Mouse (Mus musculus): Measurements from ENCODE around the gene Nelfe. TPM values are rescaled to one million over a fixed set of nuclear protein-coding genes. Genes with fewer than 3 reads are reported as not detected.

Gene Nelfe
- polyA plus RNA-seq, 1 experiment from 2014 or later = 74.0 TPM

DNA sequence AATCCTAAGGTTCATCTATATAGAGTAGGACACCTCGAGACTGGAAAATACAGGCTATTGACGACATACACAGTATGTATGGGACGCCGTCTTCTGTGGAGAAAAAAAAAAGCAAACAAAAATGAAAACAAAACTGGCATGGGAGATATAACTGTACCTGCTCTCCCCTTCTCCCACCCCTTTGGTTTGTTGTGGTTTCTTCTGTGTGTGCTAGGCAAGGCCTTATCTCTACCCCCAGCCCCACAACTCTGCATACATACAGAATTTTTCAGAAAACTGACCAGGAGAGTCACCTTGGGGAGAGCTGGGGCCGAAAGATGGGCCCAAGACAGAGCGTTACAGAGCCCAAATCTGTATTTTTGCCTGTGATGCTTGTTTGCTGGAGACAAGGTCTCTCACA lies 34.5 kb downstream of the Nelfe start:
- H3K4me1 ChIP-seq (replicated peaks; ENCODE audit: control insufficient read depth, insufficient read depth, low read length) = no peaks in the 10 kb centered on the region
- ATAC-seq (ENCODE audit: low FRiP score) (no peak), DNase-seq (ENCODE audit: low spot score) (no peak)
- no peak overlapping the region for H3K27ac ChIP-seq
- no peaks in the 10 kb centered on the region for H3K36me3 ChIP-seq (replicated peaks; ENCODE audit: control insufficient read depth, insufficient read depth)
- no peak overlapping the region for H3K4me3 ChIP-seq (replicated peaks; ENCODE audit: low read length)
- H3K9me3 ChIP-seq (ENCODE audit: control insufficient read depth, low read length) = no peaks in the 10 kb centered on the region
- H3K27me3 ChIP-seq (ENCODE audit: control insufficient read depth, insufficient read depth, low read length) = no peaks in the 10 kb centered on the region
- no peak overlapping the region for H3K9ac ChIP-seq
- no peak overlapping the region for H3K4me2 ChIP-seq (replicated peaks)
- WGBS = 91% methylated on average over 6 of the region's 6 CpGs

DNA sequence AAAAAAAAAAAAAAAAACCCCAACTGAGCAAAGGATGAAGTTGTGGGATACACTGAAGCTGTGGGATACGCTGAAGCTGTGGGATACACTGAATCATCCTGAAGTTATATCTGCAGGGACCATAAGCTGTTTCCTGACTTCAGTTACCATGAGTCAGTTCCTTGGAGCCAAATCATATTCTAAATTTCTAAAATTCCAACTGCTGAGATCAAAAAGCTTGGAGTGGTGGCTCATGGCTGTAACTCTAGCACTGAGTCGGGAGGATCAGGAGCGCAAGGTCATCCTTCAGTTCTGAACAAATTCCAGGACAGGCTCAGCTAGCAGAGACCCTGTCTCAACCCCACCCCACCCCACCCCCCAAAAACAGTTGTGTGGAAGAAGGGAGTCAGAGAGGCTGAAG lies 35.4 kb downstream of the Nelfe start:
- DNase-seq (ENCODE audit: low spot score) (no peak), ATAC-seq (ENCODE audit: low FRiP score) (no peak)
- no peaks in the 10 kb centered on the region for H3K4me1 ChIP-seq (replicated peaks; ENCODE audit: control insufficient read depth, insufficient read depth, low read length)
- no peak overlapping the region for H3K9ac ChIP-seq
- no peak overlapping the region for H3K4me3 ChIP-seq (replicated peaks; ENCODE audit: low read length)
- no peak overlapping the region for H3K27ac ChIP-seq
- 79% methylated on average over 3 of the region's 3 CpGs for WGBS
- no peaks in the 10 kb centered on the region for H3K27me3 ChIP-seq (ENCODE audit: control insufficient read depth, insufficient read depth, low read length)
- H3K9me3 ChIP-seq (ENCODE audit: control insufficient read depth, low read length) = no peaks in the 10 kb centered on the region
- no peaks in the 10 kb centered on the region for H3K36me3 ChIP-seq (replicated peaks; ENCODE audit: control insufficient read depth, insufficient read depth)
- H3K4me2 ChIP-seq (replicated peaks) = no peak overlapping the region

DNA sequence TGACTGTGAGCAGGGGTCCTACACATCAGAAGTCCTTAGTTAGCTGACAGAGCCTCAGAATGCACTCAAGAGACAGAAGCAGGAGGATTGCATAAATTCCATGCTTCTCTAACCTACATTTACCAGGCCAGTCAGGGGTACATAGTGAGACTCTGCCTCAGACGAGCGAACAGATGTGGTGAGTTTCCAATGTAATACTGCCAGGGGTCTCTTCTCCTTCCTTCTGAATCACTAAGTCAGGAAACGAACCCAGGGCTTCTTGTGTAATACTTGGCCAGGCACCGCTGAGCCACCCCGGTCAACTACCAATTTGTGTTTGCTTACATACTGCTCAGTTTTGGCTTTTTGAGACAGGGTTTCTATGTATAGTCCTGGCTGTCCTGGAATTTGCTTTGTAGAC lies 37.8 kb downstream of the Nelfe start:
- Histone ChIP-seq H3K27me3 (ENCODE audit: control insufficient read depth, insufficient read depth, low read length) (no peaks in the 10 kb centered on the region), H3K9ac (no peak overlapping the region), H3K4me1 (replicated peaks; ENCODE audit: control insufficient read depth, insufficient read depth, low read length) (no peaks in the 10 kb centered on the region), H3K4me3 (replicated peaks; ENCODE audit: low read length) (no peak overlapping the region), H3K36me3 (replicated peaks; ENCODE audit: control insufficient read depth, insufficient read depth) (no peaks in the 10 kb centered on the region), H3K27ac (no peak overlapping the region), H3K9me3 (ENCODE audit: control insufficient read depth, low read length) (no peaks in the 10 kb centered on the region), H3K4me2 (replicated peaks) (no peak overlapping the region)
- 89% methylated on average over 5 of the region's 5 CpGs for WGBS
- DNase-seq (ENCODE audit: low spot score) = no peak
- ATAC-seq (ENCODE audit: low FRiP score) = no peak

DNA sequence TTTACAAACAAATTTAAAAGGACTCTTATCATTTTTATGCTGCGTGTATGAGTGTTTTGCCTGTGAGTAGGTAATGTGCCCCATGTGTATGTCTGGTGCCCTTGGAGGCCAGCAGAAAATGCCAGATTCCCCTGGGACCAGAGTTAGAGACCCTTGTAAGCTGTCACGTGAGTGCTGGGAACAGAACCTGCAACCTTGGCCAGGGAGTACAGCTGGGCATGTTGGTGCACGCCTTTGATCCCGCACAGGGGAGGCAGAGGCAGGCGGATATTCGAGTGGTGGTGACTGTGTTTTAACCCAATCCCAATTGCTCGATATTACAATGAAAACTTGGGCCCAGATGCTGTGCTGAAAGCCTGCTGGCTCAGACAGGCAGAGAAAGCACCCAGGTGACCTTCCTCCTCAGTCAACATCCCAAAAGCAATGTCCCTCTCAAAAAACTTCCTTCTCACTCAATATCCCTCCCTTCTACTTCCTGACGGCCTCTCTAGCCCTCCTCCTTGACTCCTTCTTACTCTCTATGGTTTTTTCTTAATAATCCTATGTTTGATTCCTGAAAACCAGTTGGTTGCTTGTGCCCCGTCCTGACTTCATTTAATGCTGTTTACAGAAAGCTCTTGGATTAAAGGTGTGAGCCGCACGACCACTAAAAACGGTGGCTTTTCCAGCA lies 40.0 kb downstream of the Nelfe start:
- no peak overlapping the region for H3K4me3 ChIP-seq (replicated peaks; ENCODE audit: low read length)
- 91% methylated on average over 12 of the region's 12 CpGs for WGBS
- no peak for ATAC-seq (ENCODE audit: low FRiP score)

DNA sequence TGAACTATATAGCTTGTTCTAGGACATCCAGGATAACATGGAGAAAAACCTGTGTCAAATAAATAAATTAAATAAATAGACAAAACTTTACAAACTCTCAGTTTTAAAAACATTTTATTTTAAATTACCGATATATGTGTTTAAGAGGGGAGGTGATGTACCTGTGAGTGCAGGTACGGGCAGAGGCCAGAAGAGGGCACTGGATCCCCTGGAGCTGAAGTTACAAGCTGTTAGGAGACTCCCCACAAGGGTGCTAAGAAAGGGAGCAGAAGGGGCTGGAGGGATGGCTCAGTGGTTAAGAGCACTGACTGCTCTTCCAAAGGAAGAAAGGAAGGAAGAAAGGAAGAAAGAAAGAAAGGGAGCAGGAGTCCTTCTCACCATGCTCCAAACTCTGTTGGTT lies 41.2 kb downstream of the Nelfe start:
- H3K4me1 ChIP-seq (replicated peaks; ENCODE audit: control insufficient read depth, insufficient read depth, low read length) = peaks cover 13% of the 10 kb centered on the region
- H3K9me3 ChIP-seq (ENCODE audit: control insufficient read depth, low read length) = no peaks in the 10 kb centered on the region
- H3K36me3 ChIP-seq (replicated peaks; ENCODE audit: control insufficient read depth, insufficient read depth) = peaks cover 6% of the 10 kb centered on the region; the same call in 1 of the 2 replicates
- no peak overlapping the region for H3K9ac ChIP-seq
- no peak overlapping the region for H3K4me2 ChIP-seq (replicated peaks)
- no peak overlapping the region for H3K4me3 ChIP-seq (replicated peaks; ENCODE audit: low read length)
- DNase-seq (ENCODE audit: low spot score) (no peak), ATAC-seq (ENCODE audit: low FRiP score) (no peak)
- H3K27me3 ChIP-seq (ENCODE audit: control insufficient read depth, insufficient read depth, low read length) = no peaks in the 10 kb centered on the region
- no peak overlapping the region for H3K27ac ChIP-seq
- WGBS = 94% methylated on average over 2 of the region's 2 CpGs

More for the DNA sequence above, 40.0 kb downstream of the Nelfe start:
- Histone ChIP-seq H3K27me3 (ENCODE audit: control insufficient read depth, insufficient read depth, low read length) (no peaks in the 10 kb centered on the region), H3K4me1 (replicated peaks; ENCODE audit: control insufficient read depth, insufficient read depth, low read length) (peaks cover 1% of the 10 kb centered on the region; the same call in 1 of the 2 replicates), H3K4me2 (replicated peaks) (no peak overlapping the region), H3K9me3 (ENCODE audit: control insufficient read depth, low read length) (no peaks in the 10 kb centered on the region), H3K36me3 (replicated peaks; ENCODE audit: control insufficient read depth, insufficient read depth) (no peaks in the 10 kb centered on the region), H3K9ac (no peak overlapping the region), H3K27ac (no peak overlapping the region)
- DNase-seq (ENCODE audit: low spot score) = no peak

DNA sequence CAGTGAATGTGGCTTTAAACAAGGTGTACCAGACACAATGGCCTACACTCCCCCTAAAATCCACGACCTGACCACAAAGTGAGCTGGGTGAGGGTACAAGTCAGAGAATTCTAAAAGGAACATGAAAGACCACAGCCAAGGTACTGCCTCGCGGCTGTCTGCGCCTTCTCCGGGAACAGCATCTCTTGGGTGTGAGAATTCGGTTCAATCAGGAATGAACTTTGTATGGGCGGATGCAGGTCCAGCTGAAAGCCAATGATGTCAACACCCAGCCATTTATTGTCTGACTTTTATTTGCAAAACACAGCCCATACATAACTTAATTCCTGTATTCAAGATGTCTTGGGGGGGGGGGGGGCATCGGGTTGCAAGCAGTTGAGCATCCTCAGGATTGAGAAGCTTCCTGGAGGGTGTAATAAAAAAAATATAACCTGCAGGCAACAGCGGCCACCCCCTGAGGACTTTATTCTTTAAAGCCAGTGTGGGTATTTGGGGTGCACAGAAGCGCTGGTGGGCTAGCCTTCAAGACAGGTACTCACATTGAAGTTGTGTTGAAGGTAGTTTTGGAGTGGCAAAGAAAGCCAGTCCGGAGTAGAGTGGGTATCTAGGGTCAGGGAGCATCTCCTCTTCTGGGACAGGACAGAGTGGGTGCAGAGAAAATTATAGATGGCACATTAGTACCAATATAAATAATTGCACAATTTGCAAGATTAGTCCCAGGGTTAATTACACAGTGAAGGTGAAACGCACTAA lies 43.1 kb downstream of the Nelfe start:
- H3K9me3 ChIP-seq (ENCODE audit: control insufficient read depth, low read length) = no peaks in the 10 kb centered on the region
- no peak for ATAC-seq (ENCODE audit: low FRiP score)
- 68% methylated on average over 12 of the region's 12 CpGs for WGBS

DNA sequence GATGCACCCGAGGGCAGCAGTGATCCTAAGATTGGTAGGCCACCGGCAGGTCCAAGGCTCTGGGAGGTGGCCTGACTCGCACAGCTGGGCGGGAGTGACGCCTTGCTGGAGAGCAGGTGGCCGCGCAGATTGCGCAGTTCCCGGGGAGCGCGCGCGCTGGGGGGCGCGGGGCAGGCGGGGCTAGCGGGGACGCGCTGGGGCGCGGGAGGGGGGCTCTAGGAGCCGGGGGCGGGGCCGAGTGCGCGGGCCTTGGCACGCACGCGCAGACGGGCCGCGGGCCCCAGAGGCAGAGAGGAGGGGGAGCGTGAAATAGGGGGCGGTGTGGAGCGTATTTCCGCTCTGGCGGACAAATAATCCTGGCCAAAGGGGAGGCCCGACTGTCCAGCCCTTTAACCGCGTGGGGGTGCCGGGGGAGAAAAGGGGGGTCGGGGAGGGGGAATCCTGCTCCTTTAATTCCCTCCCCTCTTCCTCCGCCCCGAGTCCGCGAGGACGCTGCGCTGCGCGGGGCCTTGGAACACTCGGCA lies 43.9 kb downstream of the Nelfe start:
- Histone ChIP-seq H3K9me3 (ENCODE audit: control insufficient read depth, low read length) (no peaks in the 10 kb centered on the region), H3K27me3 (ENCODE audit: control insufficient read depth, insufficient read depth, low read length) (no peaks in the 10 kb centered on the region), H3K9ac (peak overlapping the region; percentile 89), H3K36me3 (replicated peaks; ENCODE audit: control insufficient read depth, insufficient read depth) (peaks cover 8% of the 10 kb centered on the region; the same call in 1 of the 2 replicates), H3K27ac (peak overlapping the region; percentile 96), H3K4me2 (replicated peaks) (peak overlapping the region; percentile 79), H3K4me1 (replicated peaks; ENCODE audit: control insufficient read depth, insufficient read depth, low read length) (peaks cover 28% of the 10 kb centered on the region), H3K4me3 (replicated peaks; ENCODE audit: low read length) (peak overlapping the region; percentile 75)
- ATAC-seq (ENCODE audit: low FRiP score) (peak; percentile 90), DNase-seq (ENCODE audit: low spot score) (peak; percentile 98)
- WGBS = under 1% methylated on average over 40 of the region's 51 CpGs

More for the DNA sequence above, 43.1 kb downstream of the Nelfe start:
- Histone ChIP-seq H3K4me3 (replicated peaks; ENCODE audit: low read length) (peak overlapping the region; percentile 75), H3K4me2 (replicated peaks) (peak overlapping the region; percentile 79), H3K27me3 (ENCODE audit: control insufficient read depth, insufficient read depth, low read length) (no peaks in the 10 kb centered on the region), H3K36me3 (replicated peaks; ENCODE audit: control insufficient read depth, insufficient read depth) (peaks cover 8% of the 10 kb centered on the region; the same call in 1 of the 2 replicates), H3K27ac (peak overlapping the region; percentile 73), H3K4me1 (replicated peaks; ENCODE audit: control insufficient read depth, insufficient read depth, low read length) (peaks cover 28% of the 10 kb centered on the region), H3K9ac (peak overlapping the region; percentile 52)
- DNase-seq (ENCODE audit: low spot score) = no peak

DNA sequence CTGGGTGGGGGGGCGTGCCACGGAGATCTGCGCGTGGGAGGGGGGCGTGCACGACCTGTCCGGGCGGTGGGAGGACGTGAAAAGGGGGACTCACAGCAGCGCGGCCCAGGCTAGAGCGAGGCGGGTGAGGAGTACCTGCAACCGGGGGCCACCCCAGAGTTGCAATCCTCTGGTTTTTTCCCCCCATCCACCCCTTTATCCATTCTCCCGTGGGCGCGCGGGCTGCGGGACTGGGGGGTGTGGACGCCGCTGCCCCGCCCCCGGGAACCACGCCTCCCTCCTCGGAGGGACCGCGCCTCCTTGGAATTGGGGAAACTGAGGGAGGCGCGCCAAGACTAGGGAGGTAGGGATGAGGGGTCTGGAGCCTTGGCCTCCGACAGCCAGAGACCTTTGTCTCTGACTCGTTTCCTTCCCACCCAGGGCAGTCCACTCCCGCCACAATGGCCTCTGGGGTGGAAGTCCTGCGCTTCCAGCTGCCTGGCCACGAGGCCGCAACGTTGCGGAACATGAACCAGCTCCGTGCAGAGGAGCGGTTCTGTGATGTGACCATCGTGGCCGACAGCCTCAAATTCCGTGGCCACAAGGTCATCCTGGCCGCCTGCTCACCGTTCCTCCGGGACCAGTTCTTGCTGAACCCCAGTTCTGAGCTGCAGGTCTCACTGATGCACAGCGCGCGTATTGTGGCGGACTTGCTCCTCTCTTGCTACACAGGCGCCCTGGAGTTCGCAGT lies 44.8 kb downstream of the Nelfe start:
- peak; percentile 34 for DNase-seq (ENCODE audit: low spot score)
- Histone ChIP-seq H3K4me2 (replicated peaks) (peak overlapping the region; percentile 79), H3K9ac (peak overlapping the region; percentile 89), H3K27ac (peak overlapping the region; percentile 96), H3K36me3 (replicated peaks; ENCODE audit: control insufficient read depth, insufficient read depth) (peaks cover 8% of the 10 kb centered on the region; the same call in 1 of the 2 replicates), H3K4me3 (replicated peaks; ENCODE audit: low read length) (peak overlapping the region; percentile 75), H3K4me1 (replicated peaks; ENCODE audit: control insufficient read depth, insufficient read depth, low read length) (peaks cover 29% of the 10 kb centered on the region), H3K9me3 (ENCODE audit: control insufficient read depth, low read length) (no peaks in the 10 kb centered on the region), H3K27me3 (ENCODE audit: control insufficient read depth, insufficient read depth, low read length) (no peaks in the 10 kb centered on the region)
- ATAC-seq (ENCODE audit: low FRiP score) = peak; percentile 35
- 5% methylated on average over 43 of the region's 51 CpGs for WGBS

DNA sequence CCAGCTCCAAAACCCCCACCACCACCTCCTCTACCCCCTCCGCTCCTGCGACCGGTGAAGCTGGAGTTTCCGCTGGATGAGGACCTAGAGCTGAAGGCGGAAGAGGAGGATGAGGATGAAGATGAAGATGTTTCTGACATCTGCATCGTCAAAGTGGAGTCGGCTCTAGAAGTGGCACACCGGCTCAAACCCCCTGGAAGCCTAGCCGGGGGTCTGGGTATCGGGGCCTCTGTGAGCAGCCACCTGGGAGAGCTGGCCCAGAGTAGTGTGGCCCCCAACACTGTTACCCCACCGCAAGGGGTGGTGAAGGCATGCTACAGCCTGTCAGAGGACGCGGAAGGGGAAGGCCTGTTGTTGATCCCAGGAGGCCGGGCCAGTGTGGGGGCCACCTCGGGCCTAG lies 45.5 kb downstream of the Nelfe start:
- Histone ChIP-seq H3K4me2 (replicated peaks) (peak overlapping the region; percentile 79), H3K9ac (peak overlapping the region; percentile 89), H3K27me3 (ENCODE audit: control insufficient read depth, insufficient read depth, low read length) (no peaks in the 10 kb centered on the region), H3K9me3 (ENCODE audit: control insufficient read depth, low read length) (no peaks in the 10 kb centered on the region), H3K4me1 (replicated peaks; ENCODE audit: control insufficient read depth, insufficient read depth, low read length) (peaks cover 37% of the 10 kb centered on the region), H3K4me3 (replicated peaks; ENCODE audit: low read length) (peak overlapping the region; percentile 75), H3K27ac (peak overlapping the region; percentile 96), H3K36me3 (replicated peaks; ENCODE audit: control insufficient read depth, insufficient read depth) (peaks cover 11% of the 10 kb centered on the region; the same call in 1 of the 2 replicates)
- ATAC-seq (ENCODE audit: low FRiP score) (no peak), DNase-seq (ENCODE audit: low spot score) (no peak)
- WGBS = 90% methylated on average over 15 of the region's 15 CpGs

Measured in hindbrain, embryonic 14.5 days (tissue).